Mouse (Mus musculus): Measurements from ENCODE around the gene Sh3bp4. TPM values are rescaled to one million over a fixed set of nuclear protein-coding genes. Genes with fewer than 3 reads are reported as not detected.
A peak's percentile ranks its signal among the peaks of the same experiment; 100 is the strongest.

Sh3bp4 gene
- polyA plus RNA-seq, 1 experiment = 3.6 TPM

DNA sequence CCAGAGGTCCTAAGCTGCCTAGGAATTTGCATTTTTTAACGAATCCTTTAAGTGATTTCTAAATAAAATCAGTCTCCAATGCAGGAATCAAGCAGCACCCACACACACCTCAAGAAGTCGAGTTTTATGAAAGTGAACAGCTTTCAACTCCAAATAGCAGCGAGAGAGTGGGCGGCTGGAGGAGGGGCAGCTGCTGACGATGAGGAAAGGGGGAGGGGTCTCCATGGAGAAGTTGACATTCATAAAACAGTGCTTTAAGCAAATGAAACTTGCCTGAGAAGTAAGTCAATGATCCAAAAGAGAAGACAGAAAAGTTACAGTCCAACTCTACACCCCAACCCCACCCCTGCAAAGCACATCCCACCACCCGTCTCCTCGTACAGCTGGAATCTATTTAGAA is 123.4 kb downstream of the Sh3bp4 start:
- TF ChIP-seq CTCF (IDR thresholded peaks at IDR 0.05; ENCODE audit: extremely low read depth, insufficient read depth, insufficient read length, insufficient replicate concordance) = no peak
- TF ChIP-seq POLR2A (IDR thresholded peaks at IDR 0.05; ENCODE audit: low read depth, low read length) = no peak
- Histone ChIP-seq H3K27me3 (ENCODE audit: control insufficient read depth, insufficient read depth, low read length) (no peaks in the 10 kb centered on the region), H3K4me1 (ENCODE audit: control insufficient read depth, insufficient read depth, insufficient read length) (no peaks in the 10 kb centered on the region), H3K4me3 (ENCODE audit: extremely low read depth, insufficient read depth, insufficient read length) (no peak overlapping the region), H3K27ac (ENCODE audit: insufficient read depth, low read length) (no peak overlapping the region), H3K36me3 (ENCODE audit: control insufficient read depth, insufficient read depth, low read length) (no peaks in the 10 kb centered on the region)
- DNase-seq (ENCODE audit: low read depth in 1 of 2, low spot score in 2 of 2) = no peak
- 79% methylated on average over 7 of the region's 7 CpGs for WGBS

GRCm38 (mm10) chr1:89195827-89196712 is 125.9 kb downstream of the Sh3bp4 start:
- DNase-seq (ENCODE audit: low read depth in 1 of 2, low spot score in 2 of 2) = peak in 1 of 2 experiments; percentile 28
- no peak for TF ChIP-seq POLR2A (IDR thresholded peaks at IDR 0.05; ENCODE audit: low read depth, low read length)
- TF ChIP-seq CTCF (IDR thresholded peaks at IDR 0.05; ENCODE audit: extremely low read depth, insufficient read depth, insufficient read length, insufficient replicate concordance) = peak; percentile 39; the same call in 1 of the 2 replicates
- no peak overlapping the region for H3K27ac ChIP-seq (ENCODE audit: insufficient read depth, low read length)
- H3K4me3 ChIP-seq (ENCODE audit: extremely low read depth, insufficient read depth, insufficient read length) = no peak overlapping the region
- WGBS = 54% methylated on average over 12 of the region's 12 CpGs
- no peaks in the 10 kb centered on the region for H3K27me3 ChIP-seq (ENCODE audit: control insufficient read depth, insufficient read depth, low read length)
- no peaks in the 10 kb centered on the region for H3K4me1 ChIP-seq (ENCODE audit: control insufficient read depth, insufficient read depth, insufficient read length)
- H3K36me3 ChIP-seq (ENCODE audit: control insufficient read depth, insufficient read depth, low read length) = no peaks in the 10 kb centered on the region
